Mouse (Mus musculus) lung, postnatal 0 days (tissue): ENCODE results near the gene Mybpc2.

Experiments
- CTCF ChIP-seq: IDR thresholded peaks from 2 replicates; pipeline ENCODE4 v1.5.1; 2016; ENCODE audit warnings: antibody characterized with exemption, mild to moderate bottlenecking
- EP300 ChIP-seq: IDR thresholded peaks from 2 replicates; pipeline ENCODE4 v1.6.1; 2016; ENCODE audit warnings: antibody characterized with exemption, mild to moderate bottlenecking, control low read depth

GRCm38 (mm10) chr7:44536590-44536968, 12.1 kb upstream of the Mybpc2 start:
- TF ChIP-seq CTCF, result no peak
- TF ChIP-seq EP300, result no peak
